Mouse (Mus musculus) splenic B cell, adult 2 months (primary cell): Measurements from ENCODE around the gene Cd1d1.
A peak's percentile ranks its signal among the peaks of the same experiment; 100 is the strongest.
"Not testable (repeated sequence)": the region's sequence is repeated elsewhere in the genome, so short reads cannot be mapped to it uniquely, and the experiment has no call there.

Experiments used
- DNase-seq: peaks from one replicate; pipeline ENCODE4 v3.0.0-alpha.2; 2011; ENCODE audit warnings: low read depth, low spot score
- H3K27me3 ChIP-seq: 2 replicates; pipeline ENCODE4 v1.6.1; 2012; ENCODE audit warnings: mild to moderate bottlenecking, low read length, moderate library complexity, mixed read lengths; ENCODE audit not compliant: control insufficient read depth, poor library complexity, insufficient read depth, severe bottlenecking
- H3K36me3 ChIP-seq: 2 replicates; pipeline ENCODE4 v1.6.1; 2012; ENCODE audit warnings: mild to moderate bottlenecking, low read length, moderate library complexity, mixed read lengths; ENCODE audit not compliant: control insufficient read depth, poor library complexity, insufficient read depth, severe bottlenecking

Gene Cd1d1

DNA sequence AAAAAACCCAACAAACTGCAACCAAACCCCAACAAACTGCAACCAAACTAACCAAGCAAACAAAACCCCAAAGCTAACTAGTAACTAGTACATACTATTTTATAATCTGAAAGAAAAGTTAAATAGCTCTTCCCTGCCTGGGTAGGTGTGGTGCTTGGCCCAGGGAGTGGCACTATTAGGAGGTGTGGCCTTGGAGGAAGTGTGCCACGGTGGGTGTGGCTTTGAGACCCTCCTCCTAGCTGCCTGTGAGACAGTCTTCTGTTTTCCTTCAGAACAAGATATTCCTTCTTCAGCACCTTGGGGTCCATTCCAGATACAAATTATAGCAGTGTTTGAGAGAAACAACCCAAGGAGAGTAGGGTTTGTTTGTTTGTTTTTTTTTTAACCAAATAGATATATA, 3.9 kb downstream of the Cd1d1 start:
- Histone ChIP-seq H3K36me3 (no peaks in the 10 kb centered on the region), H3K27me3 (no peaks in the 10 kb centered on the region)
- DNase-seq, result no peak

DNA sequence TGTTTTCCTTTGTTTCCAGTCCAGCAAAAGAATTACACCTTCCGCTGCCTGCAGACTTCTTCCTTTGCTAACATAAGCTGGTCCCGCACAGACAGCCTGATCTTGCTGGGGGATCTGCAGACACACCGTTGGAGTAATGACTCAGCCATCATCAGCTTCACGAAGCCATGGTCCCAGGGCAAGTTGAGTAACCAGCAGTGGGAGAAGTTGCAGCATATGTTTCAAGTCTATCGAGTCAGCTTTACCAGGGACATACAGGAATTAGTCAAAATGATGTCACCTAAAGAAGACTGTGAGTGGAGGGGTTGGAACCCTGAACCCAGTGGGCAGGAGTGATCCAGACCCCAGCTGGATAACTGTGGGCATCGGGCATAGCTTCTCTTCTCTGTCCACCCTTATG, 12.3 kb downstream of the Cd1d1 start:
- DNase-seq, H3K36me3 ChIP-seq, H3K27me3 ChIP-seq: not testable (repeated sequence)

DNA sequence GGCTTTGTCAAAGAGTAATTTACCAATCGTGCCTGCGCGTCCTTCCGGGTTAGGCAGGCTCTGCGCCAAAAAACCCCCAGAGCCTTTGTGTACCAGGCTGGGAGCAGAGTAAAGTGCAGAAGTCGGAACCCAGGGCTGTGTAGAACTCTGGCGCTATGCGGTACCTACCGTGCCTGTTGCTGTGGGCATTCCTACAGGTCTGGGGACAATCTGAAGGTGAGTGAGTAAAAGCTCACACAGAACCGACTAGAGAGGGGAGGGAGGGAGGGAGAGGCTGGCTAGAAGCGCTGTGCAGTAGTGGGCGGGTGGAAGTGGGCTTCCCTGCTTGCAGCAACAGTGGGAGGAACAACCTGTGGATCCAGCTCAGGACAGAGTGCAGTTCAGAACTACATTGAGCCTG, 12.8 kb downstream of the Cd1d1 start:
- peak; percentile 30 for DNase-seq
- no peaks in the 10 kb centered on the region for H3K27me3 ChIP-seq
- H3K36me3 ChIP-seq, result no peaks in the 10 kb centered on the region

DNA sequence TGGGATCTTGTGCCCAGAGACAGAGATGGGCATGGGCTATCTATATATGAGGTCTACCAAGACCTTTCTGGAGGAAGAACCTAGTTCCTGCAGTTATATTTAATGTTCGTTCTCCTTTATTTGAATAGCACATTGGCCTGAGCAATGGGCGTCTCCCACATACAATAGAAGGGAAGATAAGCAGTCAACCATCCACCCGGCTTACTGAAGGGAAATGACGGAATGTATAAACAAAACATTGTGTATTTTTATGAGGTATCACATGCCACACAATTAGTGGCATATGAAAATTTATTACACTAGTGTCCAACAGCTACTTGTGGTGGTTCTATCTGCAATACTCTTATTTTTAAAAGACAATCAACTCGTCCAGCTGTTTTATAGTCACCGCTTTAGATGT, 15.9 kb downstream of the Cd1d1 start:
- Histone ChIP-seq H3K27me3 (no peaks in the 10 kb centered on the region), H3K36me3 (no peaks in the 10 kb centered on the region)
- no peak for DNase-seq

GRCm38 (mm10) chr3:86976546-86976945, 22.7 kb downstream of the Cd1d1 start:
- no peaks in the 10 kb centered on the region for H3K36me3 ChIP-seq
- peak; percentile 89 for DNase-seq

GRCm38 (mm10) chr3:86975150-86975549, 24.1 kb downstream of the Cd1d1 start:
- Histone ChIP-seq H3K36me3 (no peaks in the 10 kb centered on the region), H3K27me3 (no peaks in the 10 kb centered on the region)
- no peak for DNase-seq

More at GRCm38 (mm10) chr3:86976546-86976945, 22.7 kb downstream of the Cd1d1 start:
- H3K27me3 ChIP-seq, result no peaks in the 10 kb centered on the region

- Histone ChIP-seq H3K27me3 (no peaks in the 10 kb centered on the region), H3K36me3 (no peaks in the 10 kb centered on the region)
- no peak for DNase-seq
Measured at GRCm38 (mm10) chr3:86962665-86963435, 36.4 kb downstream of the Cd1d1 start.

GRCm38 (mm10) chr3:86961395-86961669, 37.9 kb downstream of the Cd1d1 start:
- DNase-seq, result peak; percentile 29
- Histone ChIP-seq H3K36me3 (no peaks in the 10 kb centered on the region), H3K27me3 (no peaks in the 10 kb centered on the region)

DNA sequence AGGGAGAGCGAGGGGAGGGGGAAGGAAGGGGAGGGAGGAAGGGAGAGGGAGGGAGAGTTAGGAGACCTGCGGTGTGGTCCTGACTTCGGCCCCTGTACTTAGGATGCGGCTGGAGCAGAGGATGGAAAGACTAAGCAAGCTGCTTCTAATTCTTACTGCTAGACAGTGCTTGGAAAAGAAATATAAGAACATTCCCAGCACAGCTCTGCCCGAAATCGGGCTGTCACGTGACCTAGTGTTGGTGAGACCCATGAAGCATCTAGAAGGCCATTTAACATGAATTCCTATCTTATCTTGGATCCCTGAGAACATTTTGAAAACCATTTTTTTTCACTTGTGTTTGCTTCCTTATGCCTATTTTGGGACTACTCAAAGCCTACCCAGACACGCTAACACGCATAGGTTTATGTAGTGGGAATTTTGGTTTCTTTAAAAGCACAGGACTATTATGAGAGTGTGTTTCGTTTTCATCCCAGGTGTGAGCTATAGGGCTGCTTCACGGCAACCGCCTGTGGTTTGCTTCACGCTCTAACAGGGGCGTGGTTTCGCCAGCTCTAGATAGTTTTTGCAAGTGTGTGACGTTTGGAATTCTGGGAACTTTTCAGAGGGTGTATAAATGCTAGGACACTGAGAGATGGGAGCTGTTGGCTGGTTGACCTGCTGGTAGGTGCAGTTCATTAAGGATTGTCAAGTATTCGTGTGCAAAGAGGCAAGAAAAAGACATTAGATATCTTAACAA, 38.4 kb downstream of the Cd1d1 start:
- Histone ChIP-seq H3K27me3 (no peaks in the 10 kb centered on the region), H3K36me3 (no peaks in the 10 kb centered on the region)
- DNase-seq, result peak; percentile 26

DNA sequence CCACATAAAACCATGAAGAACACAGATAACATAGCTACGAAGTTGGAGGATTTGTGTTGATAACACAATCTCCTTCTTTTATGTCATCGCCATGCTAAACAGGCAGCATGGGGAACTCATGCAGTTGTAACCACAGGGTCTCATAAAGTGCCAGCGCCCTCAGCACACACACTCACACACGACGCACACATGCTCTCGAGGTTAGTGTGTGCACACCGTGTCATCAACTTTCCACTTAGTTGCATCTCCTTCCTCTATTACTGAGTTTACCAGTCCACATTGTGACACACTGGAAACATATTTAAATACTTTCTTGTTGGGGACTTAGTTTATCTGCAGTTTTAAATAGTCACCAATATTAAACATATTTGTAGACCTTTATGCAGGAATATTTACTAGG, 40.2 kb downstream of the Cd1d1 start:
- peak; percentile 69 for DNase-seq
- Histone ChIP-seq H3K36me3 (no peaks in the 10 kb centered on the region), H3K27me3 (no peaks in the 10 kb centered on the region)

DNA sequence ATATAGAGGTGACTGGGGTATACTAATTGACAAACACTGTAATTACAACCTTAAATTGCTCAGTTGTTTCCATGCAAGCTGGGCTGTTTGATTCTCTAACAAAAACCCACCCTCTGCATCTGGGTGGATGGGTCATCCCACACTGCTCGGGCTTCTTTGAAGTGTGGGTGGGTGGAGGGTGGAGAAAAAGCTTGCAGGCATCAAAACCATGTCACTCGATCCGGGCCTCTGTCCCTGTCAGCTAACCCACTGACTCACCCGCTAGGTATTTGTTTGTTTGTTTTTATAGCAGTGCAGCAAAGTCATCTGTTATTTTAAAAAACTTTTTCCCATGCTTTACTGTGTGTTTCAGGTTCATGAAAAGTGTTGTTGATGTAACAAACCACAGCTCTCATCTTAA, 43.9 kb downstream of the Cd1d1 start:
- H3K27me3 ChIP-seq, result no peaks in the 10 kb centered on the region
- no peaks in the 10 kb centered on the region for H3K36me3 ChIP-seq
- DNase-seq, result no peak

DNA sequence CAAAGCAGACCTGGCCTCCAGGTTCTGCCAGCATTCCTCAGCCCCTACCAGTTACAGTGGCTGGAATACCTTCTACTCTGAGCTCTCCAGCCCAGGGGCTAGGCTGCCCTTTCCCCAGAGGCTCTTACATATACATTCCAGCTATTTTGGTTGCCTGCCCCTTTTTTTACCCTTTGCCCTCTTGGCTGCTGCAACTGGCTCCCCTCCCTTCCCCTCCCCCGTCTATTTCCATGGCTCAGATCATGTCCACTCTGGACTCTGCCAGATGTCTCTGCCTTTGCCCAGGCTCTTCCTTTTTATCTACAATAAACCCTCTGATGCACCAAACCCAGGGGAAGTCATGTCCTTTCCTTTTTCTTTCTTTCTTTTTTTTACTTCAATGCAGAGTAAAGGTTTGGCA, 44.7 kb downstream of the Cd1d1 start:
- no peak for DNase-seq
- Histone ChIP-seq H3K36me3 (no peaks in the 10 kb centered on the region), H3K27me3 (no peaks in the 10 kb centered on the region)

DNA sequence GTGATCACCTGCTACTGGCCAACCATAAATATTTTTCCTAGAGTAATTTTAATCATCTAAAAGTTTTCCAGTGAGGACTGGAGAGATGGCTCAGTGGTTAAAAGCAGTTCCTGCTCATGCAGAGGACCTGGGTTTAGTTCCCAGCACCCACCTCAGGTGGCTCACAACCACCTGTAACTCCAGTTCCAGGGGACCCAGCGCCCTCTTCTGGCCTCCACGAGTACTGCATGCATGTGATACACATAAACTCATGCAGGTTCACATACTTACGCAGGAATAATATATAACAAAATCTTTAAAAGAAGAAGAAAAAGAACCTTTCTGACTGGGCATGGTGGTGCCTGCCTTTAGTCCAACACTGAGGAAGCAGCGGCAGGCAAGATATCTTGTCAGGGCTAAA, 45.4 kb downstream of the Cd1d1 start:
- DNase-seq, result no peak
- no peaks in the 10 kb centered on the region for H3K27me3 ChIP-seq
- H3K36me3 ChIP-seq, result no peaks in the 10 kb centered on the region

DNA sequence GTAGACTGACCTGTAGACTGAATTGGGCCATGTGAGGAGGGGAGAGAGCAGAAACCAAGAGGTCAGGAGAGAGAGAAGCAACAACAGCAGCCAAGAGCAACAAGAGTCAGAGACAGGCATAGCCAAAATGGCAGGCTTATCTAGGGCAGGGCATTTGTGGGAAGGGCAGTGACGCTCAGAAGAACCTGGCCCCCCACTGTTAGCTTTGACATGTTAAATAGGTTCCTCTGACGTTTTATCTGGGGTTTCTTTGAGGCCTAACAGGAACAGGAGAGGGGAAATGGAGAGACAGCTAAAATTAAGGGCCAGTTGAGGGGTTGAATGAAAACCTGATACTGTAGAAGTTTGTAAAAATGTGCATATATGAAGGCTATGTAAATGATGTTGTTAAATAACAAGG, 48.6 kb downstream of the Cd1d1 start:
- no peaks in the 10 kb centered on the region for H3K27me3 ChIP-seq
- DNase-seq, result no peak
- no peaks in the 10 kb centered on the region for H3K36me3 ChIP-seq
